In genomic region chr1:169049846-169050245, GRCm38 (mm10) we compare ENCODE assay signal across 20 mouse cellular contexts.
DNase-seq lines count a peak whose midpoint lies in the region; ATAC-seq and TF ChIP-seq lines count a peak whose summit lies in the region.
"Had no signal": no experiment of that assay in that cellular context is flagged by ENCODE, and none has a peak within 500 bp of the region (broad histone marks: within the 10 kb centered on the region; RNA-seq: fewer than 3 reads in every experiment).

No protein-coding gene starts in this region.

- no peak overlapping the region for H3K9ac ChIP-seq in kidney, embryonic 14.5 days (ENCODE audit: low read depth, low read length)
- H3K9ac ChIP-seq: embryonic facial prominence, embryonic 13.5 days; embryonic facial prominence, embryonic 15.5 days; forebrain, embryonic 13.5 days; forebrain, embryonic 15.5 days had no signal

- H3K27me3 ChIP-seq in kidney, adult 2 months (replicated peaks; ENCODE audit: control insufficient read depth, insufficient read depth, low read length), result no peaks in the 10 kb centered on the region
- no peaks in the 10 kb centered on the region for H3K27me3 ChIP-seq in kidney, embryonic 14.5 days (ENCODE audit: control insufficient read depth, insufficient read depth, low read length)
- H3K27me3 ChIP-seq: embryonic facial prominence, embryonic 13.5 days; embryonic facial prominence, embryonic 15.5 days; forebrain, embryonic 13.5 days; forebrain, embryonic 15.5 days had no signal

- no peak for TF ChIP-seq CTCF in kidney, adult 2 months (conservative IDR thresholded peaks at IDR 0.05; ENCODE audit: insufficient read depth, insufficient read length, low read depth, low read length)
- TF ChIP-seq CTCF in embryonic fibroblast, embryonic 13.5 days (IDR thresholded peaks at IDR 0.05; ENCODE audit: borderline replicate concordance, insufficient read depth, low read length), result no peak
- TF ChIP-seq CTCF in gastrocnemius, adult 2 months (IDR thresholded peaks at IDR 0.05), result no peak

- intact Hi-C loops in gastrocnemius, adult 2 months (cut with DNase I), result no loop called here

- H3K4me1 ChIP-seq in kidney, adult 2 months (ENCODE audit: control insufficient read depth, insufficient read depth, low read length), result peaks cover 11% of the 10 kb centered on the region
- no peaks in the 10 kb centered on the region for H3K4me1 ChIP-seq in kidney, embryonic 14.5 days (ENCODE audit: control insufficient read depth, insufficient read depth, low read length)
- peaks cover 2% of the 10 kb centered on the region; the same call in 1 of the 2 replicates for H3K4me1 ChIP-seq in embryonic fibroblast, embryonic 13.5 days (ENCODE audit: control insufficient read depth, insufficient read depth, low read length)
- H3K4me1 ChIP-seq: embryonic facial prominence, embryonic 13.5 days; embryonic facial prominence, embryonic 15.5 days; forebrain, embryonic 15.5 days had no signal

- no peak for ATAC-seq in kidney, embryonic 14.5 days (ENCODE audit: low FRiP score, low TSS enrichment)
- ATAC-seq: forebrain, embryonic 13.5 days; forebrain, embryonic 15.5 days had no signal

- H3K4me2 ChIP-seq in kidney, embryonic 14.5 days (replicated peaks; ENCODE audit: low read depth, low read length), result no peak overlapping the region
- H3K4me2 ChIP-seq: embryonic facial prominence, embryonic 13.5 days; embryonic facial prominence, embryonic 15.5 days; forebrain, embryonic 13.5 days; forebrain, embryonic 15.5 days had no signal

- peak; percentile 77 for DNase-seq in kidney, adult 2 months
- DNase-seq in kidney, adult 9 months, result peak; percentile 79
- no peak for DNase-seq in kidney, adult 18-20 months
- DNase-seq in gastrocnemius, adult 2 months, result no peak
- DNase-seq: adrenal gland, adult 2 months; adrenal gland, postnatal 10 days; adrenal gland, postnatal 25 days; cerebellum, adult 11 months; cerebellum, adult 18-20 months; cerebellum, adult 8-10 months; cerebellum, adult 9-11 months; cerebellum, postnatal 14 days; cerebellum, postnatal 36 days; embryo, embryonic 11 days had no signal

- H3K36me3 ChIP-seq in kidney, adult 2 months (ENCODE audit: control insufficient read depth, insufficient read depth, low read length), result no peaks in the 10 kb centered on the region
- H3K36me3 ChIP-seq in kidney, embryonic 14.5 days (ENCODE audit: control insufficient read depth, insufficient read depth, low read length), result no peaks in the 10 kb centered on the region
- H3K36me3 ChIP-seq: embryonic facial prominence, embryonic 13.5 days; embryonic facial prominence, embryonic 15.5 days; forebrain, embryonic 15.5 days had no signal

- peak overlapping the region; percentile 83; the same call in 1 of the 2 replicates for H3K27ac ChIP-seq in kidney, adult 2 months (ENCODE audit: insufficient read depth, low read depth, low read length)
- H3K27ac ChIP-seq in kidney, embryonic 14.5 days (ENCODE audit: low read depth, low read length), result no peak overlapping the region
- 0 out of 2 replicates have a peak overlapping the region, but pooled peaks have one; percentile 23 for H3K27ac ChIP-seq in embryonic fibroblast, embryonic 13.5 days (ENCODE audit: insufficient read depth, low read length)
- no peak overlapping the region for H3K27ac ChIP-seq in gastrocnemius, adult 2 months
- H3K27ac ChIP-seq: embryonic facial prominence, embryonic 13.5 days; embryonic facial prominence, embryonic 15.5 days; forebrain, embryonic 13.5 days; forebrain, embryonic 15.5 days had no signal

- no peak overlapping the region for H3K4me3 ChIP-seq in kidney, adult 2 months (ENCODE audit: insufficient read depth, low read depth, low read length)
- no peak overlapping the region for H3K4me3 ChIP-seq in kidney, embryonic 14.5 days (ENCODE audit: low read length)
- no peak overlapping the region for H3K4me3 ChIP-seq in embryonic fibroblast, embryonic 13.5 days (ENCODE audit: insufficient read depth, low read length)
- H3K4me3 ChIP-seq in gastrocnemius, adult 2 months, result no peak overlapping the region
- H3K4me3 ChIP-seq: embryonic facial prominence, embryonic 13.5 days; embryonic facial prominence, embryonic 15.5 days; forebrain, embryonic 13.5 days; forebrain, embryonic 15.5 days had no signal

- H3K9me3 ChIP-seq in kidney, embryonic 14.5 days (ENCODE audit: control insufficient read depth, low read length), result no peaks in the 10 kb centered on the region
- H3K9me3 ChIP-seq: embryonic facial prominence, embryonic 13.5 days; embryonic facial prominence, embryonic 15.5 days; forebrain, embryonic 13.5 days; forebrain, embryonic 15.5 days had no signal

- TF ChIP-seq POLR2A in kidney, adult 2 months (IDR thresholded peaks at IDR 0.05; ENCODE audit: low read depth, low read length), result no peak
- TF ChIP-seq POLR2A in embryonic fibroblast, embryonic 13.5 days (IDR thresholded peaks at IDR 0.05; ENCODE audit: low read depth, low read length), result no peak

- 71% methylated on average over 2 of the region's 2 CpGs for WGBS in kidney, adult 2 months
- 93% methylated on average over 2 of the region's 2 CpGs for WGBS in kidney, embryonic 14.5 days

Comparison
In these comparisons a context has a peak if more than half of its experiments do, and no peak if none do; other contexts are left out.
1. DNase-seq: peak in kidney, adult 2 months (single experiment) and kidney, adult 9 months (single experiment); none in kidney, adult 18-20 months (single experiment) and gastrocnemius, adult 2 months (single experiment).
2. H3K27ac ChIP-seq: peak in kidney, adult 2 months (single experiment) and embryonic fibroblast, embryonic 13.5 days (single experiment); none in kidney, embryonic 14.5 days (single experiment) and gastrocnemius, adult 2 months (single experiment).